Mouse (Mus musculus) cortical plate, adult 2 months (tissue): ENCODE data around the gene Cops9.

Experiments
- CTCF ChIP-seq: fragments of 200-500 bp; IDR thresholded peaks from 2 replicates; pipeline ENCODE4 v1.5.1; 2011; ENCODE audit warnings: mild to moderate bottlenecking, control low read depth, low read length; ENCODE audit not compliant: insufficient read depth; ENCODE audit errors: extremely low read depth
- POLR2A ChIP-seq: fragments of 200-500 bp; IDR thresholded peaks from 2 replicates; pipeline ENCODE4 v1.6.1; 2011; ENCODE audit warnings: mild to moderate bottlenecking, low read length, control low read depth; ENCODE audit not compliant: insufficient read depth; ENCODE audit errors: extremely low read depth

GRCm38 (mm10) chr1:92632196-92632595 is 9.6 kb downstream of the Cops9 start:
- TF ChIP-seq CTCF, result no peak
- no peak for TF ChIP-seq POLR2A
